ENCODE assay signal across 9 mouse cellular contexts in genomic region chr5:150116906-150117216, GRCm38 (mm10). TPM values are rescaled to one million over a fixed set of nuclear protein-coding genes. Genes with fewer than 3 reads are reported as not detected.
DNase-seq lines count a peak whose midpoint lies in the region; ATAC-seq and TF ChIP-seq lines count a peak whose summit lies in the region.
"Had no signal": no experiment of that assay in that cellular context is flagged by ENCODE, and none has a peak within 500 bp of the region (broad histone marks: within the 10 kb centered on the region; RNA-seq: fewer than 3 reads in every experiment).

No protein-coding gene starts in this region.

- 0 out of 2 replicates have a peak, but pooled peaks cover 3% of the 10 kb centered on the region for H3K27me3 ChIP-seq in liver, adult 2 months (ENCODE audit: control insufficient read depth, insufficient read depth, low read length)
- H3K27me3 ChIP-seq in liver, embryonic 11.5 days (replicated peaks; ENCODE audit: control insufficient read depth, insufficient read depth, low read length): no peaks in the 10 kb centered on the region
- H3K27me3 ChIP-seq: embryonic facial prominence, embryonic 15.5 days had no signal

- 84% methylated on average over 6 of the region's 6 CpGs for WGBS in liver, adult 2 months
- WGBS in liver, embryonic 11.5 days: 75% methylated on average over 6 of the region's 6 CpGs
- WGBS in macrophage (ENCODE audit: missing documents): 82% methylated on average over 6 of the region's 6 CpGs

- no peaks in the 10 kb centered on the region for H3K36me3 ChIP-seq in liver, adult 2 months (ENCODE audit: control insufficient read depth, insufficient read depth, low read length)
- no peaks in the 10 kb centered on the region for H3K36me3 ChIP-seq in liver, embryonic 11.5 days (ENCODE audit: control insufficient read depth, insufficient read depth, low read length)
- no peaks in the 10 kb centered on the region for H3K36me3 ChIP-seq in macrophage (ENCODE audit: inconsistent target)
- H3K36me3 ChIP-seq: embryonic facial prominence, embryonic 15.5 days had no signal

- H3K9me3 ChIP-seq in liver, embryonic 11.5 days (ENCODE audit: control insufficient read depth, low read length): no peaks in the 10 kb centered on the region
- H3K9me3 ChIP-seq: embryonic facial prominence, embryonic 15.5 days had no signal

- ATAC-seq in CD4-positive, CD25-positive, alpha-beta regulatory T cell, adult 4 months: no peak
- ATAC-seq in liver, embryonic 11.5 days (replicated peaks; ENCODE audit: low FRiP score): no peak

- TF ChIP-seq CTCF in liver, adult 2 months (IDR thresholded peaks at IDR 0.05; ENCODE audit: low read depth, low read length): peak; percentile 50

- no peak overlapping the region for H3K27ac ChIP-seq in liver, adult 2 months (replicated peaks; ENCODE audit: insufficient read depth, low read depth, low read length)
- H3K27ac ChIP-seq in liver, embryonic 11.5 days (ENCODE audit: low read depth, low read length): no peak overlapping the region
- H3K27ac ChIP-seq in macrophage: peak overlapping the region; percentile 35
- H3K27ac ChIP-seq: embryonic facial prominence, embryonic 15.5 days had no signal

- TF ChIP-seq POLR2A in liver, adult 2 months (IDR thresholded peaks at IDR 0.05; ENCODE audit: extremely low read depth, insufficient read depth, low read length): no peak

- DNase-seq in CD4-positive, CD25-positive, alpha-beta regulatory T cell, adult 2 months (ENCODE audit: low read depth, low spot score): peak; percentile 67
- DNase-seq in liver, adult 2 months (ENCODE audit: extremely low read depth, low read depth, low spot score): no peak
- no peak for DNase-seq in liver, embryonic 11.5 days (ENCODE audit: low spot score)
- DNase-seq in thymus, postnatal 0 days (ENCODE audit: low spot score): peak; percentile 20
- DNase-seq in right cerebral cortex, adult 2 months (ENCODE audit: low spot score in 2 of 2): no peak
- no peak for DNase-seq in kidney, adult 18-20 months

- no peak overlapping the region for H3K4me3 ChIP-seq in liver, adult 2 months (ENCODE audit: insufficient read depth, low read depth, low read length)
- H3K4me3 ChIP-seq in liver, embryonic 11.5 days (ENCODE audit: low read depth, low read length): no peak overlapping the region
- H3K4me3 ChIP-seq in macrophage (ENCODE audit: inconsistent target): no peak overlapping the region
- H3K4me3 ChIP-seq: embryonic facial prominence, embryonic 15.5 days had no signal

- no peak overlapping the region for H3K9ac ChIP-seq in liver, adult 2 months (ENCODE audit: low read depth, low read length)
- H3K9ac ChIP-seq in liver, embryonic 11.5 days (ENCODE audit: low read depth, low read length): no peak overlapping the region
- H3K9ac ChIP-seq: embryonic facial prominence, embryonic 15.5 days had no signal

- peaks cover 3% of the 10 kb centered on the region; the same call in 1 of the 2 replicates for H3K4me1 ChIP-seq in liver, adult 2 months (ENCODE audit: control insufficient read depth, insufficient read depth, low read length)
- H3K4me1 ChIP-seq in liver, embryonic 11.5 days (replicated peaks; ENCODE audit: control insufficient read depth, insufficient read depth, low read length): peaks cover 8% of the 10 kb centered on the region; the same call in 1 of the 2 replicates

- no peaks in the 10 kb centered on the region for H3K79me2 ChIP-seq in liver, adult 2 months (ENCODE audit: control insufficient read depth, insufficient read depth, low read length)
- H3K79me2 ChIP-seq in macrophage (ENCODE audit: inconsistent target): peaks cover 25% of the 10 kb centered on the region; the same call in 1 of the 2 replicates

- H3K4me2 ChIP-seq in liver, embryonic 11.5 days: no peak overlapping the region
- H3K4me2 ChIP-seq: embryonic facial prominence, embryonic 15.5 days had no signal

RNA-seq across cellular contexts. Expression of gene Fry, which starts 1.6 kb away (rescaled TPM):
- polyA plus RNA-seq in CD4-positive, CD25-positive, alpha-beta regulatory T cell, adult 4 months (2017; shearing (Covaris generic)): 10 to 100 TPM; 15.4 to 20.7 TPM
- total RNA-seq in liver, adult 2 months (2014; rRNA removed): 1.8 and 2.2 TPM in 2 replicates
- polyA plus RNA-seq in liver, adult 2 months (2012; rRNA removed): 0.62 and 0.77 TPM in 2 replicates
- 3.5 and 5.5 TPM in 2 replicates for polyA plus RNA-seq in liver, embryonic 11.5 days (2014; fragmentation: Nextera tagmentation; extraction: Ambion mirVana)
- total RNA-seq in macrophage (2018; cell fraction: chromatin; rRNA removed): 100 to 1,000 TPM in 12 of 26 experiments, 10 to 100 TPM in 14; 42.2 to 177 (median 84.2) TPM
- 10 to 100 TPM in 15 of 26 experiments, 1 to 10 TPM in 11; 5.1 to 25.7 (median 13.4) TPM for total RNA-seq in macrophage (2018; cell fraction: cytosol; rRNA removed)
- total RNA-seq in macrophage (2018; cell fraction: nucleus; rRNA removed): 100 to 1,000 TPM in 2 of 26 experiments, 10 to 100 TPM in 24; 16.5 to 116 (median 48.2) TPM
- 7.4 to 12.4 TPM (median 7.5 TPM) in 3 replicates for polyA plus RNA-seq in macrophage (2018)
- polyA plus RNA-seq in thymus, postnatal 0 days (2015; fragmentation: Nextera tagmentation; extraction: Ambion mirVana): 3.6 and 5.3 TPM in 2 replicates

Comparison
In these comparisons a context has a peak if more than half of its experiments do, and no peak if none do; other contexts are left out.
1. DNase-seq: peak in CD4-positive, CD25-positive, alpha-beta regulatory T cell, adult 2 months (single experiment) and thymus, postnatal 0 days (single experiment); none in liver, adult 2 months (single experiment), liver, embryonic 11.5 days (single experiment), right cerebral cortex, adult 2 months (0 of 2) and kidney, adult 18-20 months (single experiment).